Mouse (Mus musculus): ENCODE measurements around the gene Rhbdd3. TPM values are rescaled to one million over a fixed set of nuclear protein-coding genes. Genes with fewer than 3 reads are reported as not detected.

Gene Rhbdd3
- polyA plus RNA-seq, 1 experiment: 18.8 TPM

- H3K4me1 ChIP-seq (ENCODE audit: control insufficient read depth, insufficient read depth, low read length): peaks cover 18% of the 10 kb centered on the region
- peak; percentile 67 for DNase-seq
- WGBS: 59% methylated on average over 2 of the region's 2 CpGs
- TF ChIP-seq POLR2A (IDR thresholded peaks at IDR 0.05; ENCODE audit: borderline replicate concordance, extremely low read depth, low read depth, low read length) (no peak), CTCF (IDR thresholded peaks at IDR 0.05; ENCODE audit: insufficient read depth, low read length) (no peak)
- H3K4me3 ChIP-seq (replicated peaks; ENCODE audit: extremely low read depth, low read depth, low read length): no peak overlapping the region
These were observed 39.9 kb downstream of the Rhbdd3 start for GRCm38 (mm10) chr11:5138642-5139041.

DNA sequence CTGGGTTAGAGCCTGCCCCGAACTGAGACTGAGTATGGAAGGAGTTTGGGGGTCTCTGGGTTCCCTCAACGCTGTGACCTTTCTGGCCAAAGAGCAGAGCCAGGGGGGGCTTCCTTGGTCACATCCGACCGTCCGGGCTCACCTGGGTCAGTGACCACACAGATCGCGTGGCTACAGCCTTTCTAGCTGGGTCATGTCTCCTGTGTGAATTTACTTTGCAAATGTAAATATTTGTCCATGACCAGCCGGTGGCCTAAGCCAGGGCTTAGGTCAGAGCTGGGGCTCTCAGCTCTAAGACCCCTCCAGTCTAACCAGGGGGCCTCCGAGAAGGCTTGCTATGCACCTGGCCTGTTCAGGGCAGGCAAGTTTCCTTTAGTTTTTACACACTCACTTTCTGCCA, 40.6 kb downstream of the Rhbdd3 start:
- DNase-seq: no peak
- Histone ChIP-seq H3K4me1 (ENCODE audit: control insufficient read depth, insufficient read depth, low read length) (peaks cover 18% of the 10 kb centered on the region), H3K4me3 (replicated peaks; ENCODE audit: extremely low read depth, low read depth, low read length) (no peak overlapping the region)
- WGBS: 63% methylated on average over 9 of the region's 9 CpGs
- TF ChIP-seq POLR2A (IDR thresholded peaks at IDR 0.05; ENCODE audit: borderline replicate concordance, extremely low read depth, low read depth, low read length) (no peak), CTCF (IDR thresholded peaks at IDR 0.05; ENCODE audit: insufficient read depth, low read length) (no peak)

DNA sequence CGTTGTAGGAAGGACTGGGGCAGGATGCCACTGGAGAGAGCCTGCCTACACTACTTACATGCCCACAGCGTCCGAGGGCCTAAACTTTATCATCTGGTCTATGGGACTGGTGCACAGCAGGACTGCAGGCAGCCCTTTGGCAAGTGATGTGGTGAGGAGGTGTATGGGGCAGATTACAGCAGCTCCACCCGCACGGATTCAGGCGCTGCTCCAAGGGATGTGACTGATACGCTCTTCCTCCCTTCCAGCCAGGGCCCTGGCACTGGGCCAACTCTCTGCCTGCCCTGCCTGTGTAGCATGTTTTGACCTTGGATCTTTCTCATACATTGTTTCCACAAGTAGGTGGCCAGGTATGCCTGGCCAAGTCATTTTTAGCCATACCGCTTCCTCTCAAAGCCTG, 41.9 kb downstream of the Rhbdd3 start:
- peak; percentile 54 for DNase-seq
- H3K4me1 ChIP-seq (ENCODE audit: control insufficient read depth, insufficient read depth, low read length): peaks cover 16% of the 10 kb centered on the region
- 27% methylated on average over 8 of the region's 8 CpGs for WGBS
- no peak overlapping the region for H3K4me3 ChIP-seq (replicated peaks; ENCODE audit: extremely low read depth, low read depth, low read length)
- no peak for TF ChIP-seq POLR2A (IDR thresholded peaks at IDR 0.05; ENCODE audit: borderline replicate concordance, extremely low read depth, low read depth, low read length)
- TF ChIP-seq CTCF (IDR thresholded peaks at IDR 0.05; ENCODE audit: insufficient read depth, low read length): no peak

DNA sequence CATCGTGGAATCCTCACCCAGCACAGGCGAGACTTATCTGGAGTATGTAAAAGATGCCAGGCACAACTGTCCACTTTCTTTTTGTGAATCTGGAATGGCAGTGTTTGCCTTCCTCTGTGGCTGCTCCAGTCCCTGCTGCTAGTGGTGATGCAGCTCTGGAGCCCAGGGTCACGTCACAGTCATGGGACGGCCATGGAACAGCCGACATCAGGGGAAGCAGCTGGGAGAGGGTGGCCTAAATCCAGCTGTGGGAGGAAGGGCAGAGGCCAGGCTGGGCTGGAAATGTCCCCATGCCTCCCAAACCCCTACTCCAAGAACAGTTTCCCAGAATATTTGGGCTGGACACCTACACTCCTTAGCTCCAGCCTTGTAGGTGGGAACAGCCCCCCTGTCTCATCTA, 42.5 kb downstream of the Rhbdd3 start:
- TF ChIP-seq CTCF (IDR thresholded peaks at IDR 0.05; ENCODE audit: insufficient read depth, low read length) (no peak), POLR2A (IDR thresholded peaks at IDR 0.05; ENCODE audit: borderline replicate concordance, extremely low read depth, low read depth, low read length) (peak; percentile 21; the same call in 1 of the 2 replicates)
- no peak for DNase-seq
- WGBS: 62% methylated on average over 5 of the region's 5 CpGs
- Histone ChIP-seq H3K4me1 (ENCODE audit: control insufficient read depth, insufficient read depth, low read length) (peaks cover 15% of the 10 kb centered on the region), H3K4me3 (replicated peaks; ENCODE audit: extremely low read depth, low read depth, low read length) (no peak overlapping the region)

- Histone ChIP-seq H3K4me1 (ENCODE audit: control insufficient read depth, insufficient read depth, low read length) (peaks cover 15% of the 10 kb centered on the region), H3K4me3 (replicated peaks; ENCODE audit: extremely low read depth, low read depth, low read length) (no peak overlapping the region)
- no peak for DNase-seq
- 67% methylated on average over 2 of the region's 2 CpGs for WGBS
- TF ChIP-seq POLR2A (IDR thresholded peaks at IDR 0.05; ENCODE audit: borderline replicate concordance, extremely low read depth, low read depth, low read length) (no peak), CTCF (IDR thresholded peaks at IDR 0.05; ENCODE audit: insufficient read depth, low read length) (no peak)
These were observed 43.2 kb downstream of the Rhbdd3 start for GRCm38 (mm10) chr11:5141965-5142364.

DNA sequence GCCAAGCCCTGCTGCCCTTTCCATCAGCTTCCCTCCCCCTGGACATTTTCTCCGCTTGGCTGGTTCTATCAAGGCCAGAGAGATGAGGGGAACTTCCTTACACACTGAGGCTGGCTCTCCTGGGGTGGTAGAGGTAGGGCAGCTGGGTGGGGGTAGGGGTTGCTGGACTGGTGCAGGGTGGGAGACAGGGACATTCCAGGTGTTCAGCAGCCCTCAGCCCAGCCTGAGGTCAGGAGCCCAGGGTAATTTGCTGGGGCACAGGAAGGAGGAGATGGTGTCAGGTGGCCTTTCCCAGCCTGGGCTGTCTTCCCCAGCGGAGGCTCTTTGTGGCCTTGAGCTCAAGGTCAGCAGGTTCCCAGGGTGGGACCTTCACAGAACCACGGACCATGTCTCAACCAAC, 46.9 kb downstream of the Rhbdd3 start:
- 82% methylated on average over 3 of the region's 3 CpGs for WGBS
- peaks cover 8% of the 10 kb centered on the region for H3K4me1 ChIP-seq (ENCODE audit: control insufficient read depth, insufficient read depth, low read length)
- H3K4me3 ChIP-seq (replicated peaks; ENCODE audit: extremely low read depth, low read depth, low read length): no peak overlapping the region
- TF ChIP-seq CTCF (IDR thresholded peaks at IDR 0.05; ENCODE audit: insufficient read depth, low read length): no peak
- no peak for TF ChIP-seq POLR2A (IDR thresholded peaks at IDR 0.05; ENCODE audit: borderline replicate concordance, extremely low read depth, low read depth, low read length)
- DNase-seq: no peak

DNA sequence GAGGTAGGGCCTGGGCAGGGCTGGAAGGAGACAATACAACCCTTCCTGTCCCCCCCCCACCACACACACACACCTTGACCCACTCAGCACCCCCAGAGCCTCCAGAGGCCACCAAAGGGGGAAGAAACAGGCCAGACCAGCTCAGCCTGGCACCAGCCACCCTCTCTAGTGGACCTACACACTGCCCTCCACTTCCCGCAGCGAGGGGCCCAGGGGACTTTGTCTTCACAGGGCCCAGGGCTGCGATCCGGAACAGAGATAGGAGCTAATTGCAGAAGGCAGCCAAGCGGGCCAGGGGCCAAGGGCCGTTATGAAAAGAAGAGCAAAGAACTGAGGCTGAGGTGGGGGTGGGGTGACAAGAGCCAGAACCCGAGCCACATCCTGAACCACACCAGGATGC, 50.5 kb downstream of the Rhbdd3 start:
- Histone ChIP-seq H3K4me3 (replicated peaks; ENCODE audit: extremely low read depth, low read depth, low read length) (no peak overlapping the region), H3K4me1 (ENCODE audit: control insufficient read depth, insufficient read depth, low read length) (peaks cover 6% of the 10 kb centered on the region; the same call in 1 of the 2 replicates)
- DNase-seq: no peak
- TF ChIP-seq POLR2A (IDR thresholded peaks at IDR 0.05; ENCODE audit: borderline replicate concordance, extremely low read depth, low read depth, low read length) (no peak), CTCF (IDR thresholded peaks at IDR 0.05; ENCODE audit: insufficient read depth, low read length) (no peak)
- 24% methylated on average over 7 of the region's 7 CpGs for WGBS

- TF ChIP-seq POLR2A (IDR thresholded peaks at IDR 0.05; ENCODE audit: borderline replicate concordance, extremely low read depth, low read depth, low read length): no peak
- TF ChIP-seq CTCF (IDR thresholded peaks at IDR 0.05; ENCODE audit: insufficient read depth, low read length): no peak
- peaks cover 8% of the 10 kb centered on the region for H3K4me1 ChIP-seq (ENCODE audit: control insufficient read depth, insufficient read depth, low read length)
- WGBS: 79% methylated on average over 9 of the region's 9 CpGs
- H3K4me3 ChIP-seq (replicated peaks; ENCODE audit: extremely low read depth, low read depth, low read length): no peak overlapping the region
- DNase-seq: no peak
These were observed 51.2 kb downstream of the Rhbdd3 start for GRCm38 (mm10) chr11:5149955-5150354.

GRCm38 (mm10) chr11:5150416-5151246, 51.9 kb downstream of the Rhbdd3 start:
- no peak for TF ChIP-seq POLR2A (IDR thresholded peaks at IDR 0.05; ENCODE audit: borderline replicate concordance, extremely low read depth, low read depth, low read length)
- TF ChIP-seq CTCF (IDR thresholded peaks at IDR 0.05; ENCODE audit: insufficient read depth, low read length): no peak
- no peak overlapping the region for H3K4me3 ChIP-seq (replicated peaks; ENCODE audit: extremely low read depth, low read depth, low read length)
- no peak for DNase-seq
- WGBS: 61% methylated on average over 9 of the region's 9 CpGs
- peaks cover 13% of the 10 kb centered on the region for H3K4me1 ChIP-seq (ENCODE audit: control insufficient read depth, insufficient read depth, low read length)

DNA sequence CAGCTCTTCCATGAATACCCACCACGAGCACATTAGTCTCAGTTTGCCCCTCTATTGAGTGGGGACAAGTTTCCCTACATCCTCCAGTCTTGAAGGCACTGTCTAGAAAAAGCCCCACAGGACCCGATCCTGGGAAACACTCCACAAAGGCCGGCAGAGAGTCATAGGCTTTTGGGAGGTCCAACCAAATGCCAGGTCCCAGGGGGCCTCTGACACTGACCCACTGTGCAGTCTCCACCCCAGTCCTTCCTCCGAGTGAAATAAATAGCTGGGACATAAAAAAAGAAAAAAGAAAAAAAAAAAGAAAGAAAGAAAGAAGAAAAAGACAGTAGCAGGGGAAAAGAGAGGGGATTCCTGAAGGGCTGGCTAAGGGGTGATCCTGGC, 52.5 kb downstream of the Rhbdd3 start:
- TF ChIP-seq POLR2A (IDR thresholded peaks at IDR 0.05; ENCODE audit: borderline replicate concordance, extremely low read depth, low read depth, low read length): no peak
- no peak for TF ChIP-seq CTCF (IDR thresholded peaks at IDR 0.05; ENCODE audit: insufficient read depth, low read length)
- Histone ChIP-seq H3K4me3 (replicated peaks; ENCODE audit: extremely low read depth, low read depth, low read length) (no peak overlapping the region), H3K4me1 (ENCODE audit: control insufficient read depth, insufficient read depth, low read length) (peaks cover 13% of the 10 kb centered on the region)
- 58% methylated on average over 4 of the region's 4 CpGs for WGBS
- no peak for DNase-seq

All from lung, adult 2 months (tissue).